Comparison of ENCODE assay signal across 8 mouse cellular contexts in the genomic region with DNA sequence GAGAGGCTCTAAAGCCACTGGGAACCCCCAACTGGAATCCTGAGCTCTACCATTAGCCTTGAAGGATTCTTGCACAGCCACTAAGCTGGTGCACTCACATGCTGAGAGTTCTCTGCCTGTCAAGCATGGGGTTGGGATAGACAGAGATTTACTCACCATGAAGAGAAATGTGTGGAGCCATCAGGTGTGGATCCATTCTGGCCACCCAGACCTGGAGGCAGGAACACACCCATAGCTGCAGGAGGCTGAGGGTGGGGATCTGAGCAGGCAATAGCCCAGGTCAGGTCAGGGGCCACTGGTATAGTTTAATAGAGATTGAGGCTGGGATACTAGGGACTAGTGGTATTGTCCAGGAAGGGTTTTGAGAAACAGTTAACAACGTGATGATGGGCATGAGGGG. TPM values are rescaled to one million over a fixed set of nuclear protein-coding genes. Genes with fewer than 3 reads are reported as not detected.
DNase-seq lines count a peak whose midpoint lies in the region; ATAC-seq and TF ChIP-seq lines count a peak whose summit lies in the region.

No protein-coding gene starts in this region.

- no peak for DNase-seq in testis, postnatal 10 days (ENCODE audit: low spot score)
- DNase-seq in forebrain, embryonic 10.5 days (ENCODE audit: extremely low spot score, low spot score), result no peak
- peak; percentile 28 for DNase-seq in induced T-regulatory cell, adult 2 months (ENCODE audit: low read depth)
- DNase-seq in right cerebral cortex, postnatal 25 days, result no peak
- no peak for DNase-seq in cerebellum, adult 9-10 months
- DNase-seq in left cerebral cortex, postnatal 4 days, result no peak

- 0 out of 2 replicates have a peak, but pooled peaks have one; percentile 1 for ATAC-seq in megakaryocyte-erythroid progenitor cell, adult 5-6 weeks (replicated peaks; ENCODE audit: low FRiP score, low TSS enrichment, poor library complexity, severe bottlenecking)

- intact Hi-C loops in left cerebral cortex, postnatal 4 days (cut with DNase I), result no loop called here

- no peaks in the 10 kb centered on the region for H3K27me3 ChIP-seq in testis, adult 2 months (ENCODE audit: control insufficient read depth, insufficient read depth, low read length)
- H3K27me3 ChIP-seq in forebrain, embryonic 10.5 days (ENCODE audit: poor library complexity, severe bottlenecking), result no peaks in the 10 kb centered on the region

- WGBS in forebrain, embryonic 10.5 days, result 7% methylated on average over 1 of the region's 1 CpGs

- TF ChIP-seq POLR2A in testis, adult 2 months (IDR thresholded peaks at IDR 0.05; ENCODE audit: control insufficient read depth, low read depth, low read length), result no peak

- H3K4me3 ChIP-seq in testis, adult 2 months (ENCODE audit: control insufficient read depth, low read depth, low read length), result peak overlapping the region; percentile 96
- peak overlapping the region; percentile 66 for H3K4me3 ChIP-seq in forebrain, embryonic 10.5 days

- peak overlapping the region; percentile 79 for H3K27ac ChIP-seq in testis, adult 2 months (ENCODE audit: control insufficient read depth, insufficient read depth, low read depth, low read length)
- peak overlapping the region; percentile 97 for H3K27ac ChIP-seq in forebrain, embryonic 10.5 days

- no peak for TF ChIP-seq CTCF in testis, adult 2 months (IDR thresholded peaks at IDR 0.05; ENCODE audit: control insufficient read depth, insufficient read depth, insufficient replicate concordance, low read depth, low read length)

- H3K9me3 ChIP-seq in forebrain, embryonic 10.5 days, result no peaks in the 10 kb centered on the region

- H3K4me1 ChIP-seq in testis, adult 2 months (ENCODE audit: control insufficient read depth, insufficient read depth, low read length), result peaks cover 4% of the 10 kb centered on the region
- peaks cover 36% of the 10 kb centered on the region for H3K4me1 ChIP-seq in forebrain, embryonic 10.5 days

- peaks cover 1% of the 10 kb centered on the region for H3K36me3 ChIP-seq in testis, adult 2 months (ENCODE audit: control insufficient read depth, insufficient read depth, low read length)
- peaks cover 41% of the 10 kb centered on the region for H3K36me3 ChIP-seq in forebrain, embryonic 10.5 days (replicated peaks)

RNA-seq across cellular contexts. Expression of a gene that starts 0.8 kb away (rescaled TPM):
- 34.8 and 40.5 TPM in 2 replicates for polyA plus RNA-seq in testis, adult 2 months (2012; rRNA removed)
- 257 and 290 TPM in 2 replicates for polyA plus RNA-seq in forebrain, embryonic 10.5 days (2016; fragmentation: Nextera tagmentation; extraction: Ambion mirVana)
- 148 and 275 TPM in 2 replicates for total RNA-seq in megakaryocyte-erythroid progenitor cell, adult 5-6 weeks (2014; fragmentation: Nextera tagmentation)
- 249 and 303 TPM in 2 replicates for total RNA-seq in megakaryocyte-erythroid progenitor cell, adult 5-6 weeks (2017)
- 100 to 1,000 TPM; 191 to 205 TPM for total RNA-seq in left cerebral cortex, postnatal 4 days (2021)

RNA-seq across cellular contexts. Expression of a gene that starts 0.8 kb away (rescaled TPM):
- polyA plus RNA-seq in testis, adult 2 months (2012; rRNA removed), result 40.4 and 42.0 TPM in 2 replicates
- 13.4 and 13.8 TPM in 2 replicates for polyA plus RNA-seq in forebrain, embryonic 10.5 days (2016; fragmentation: Nextera tagmentation; extraction: Ambion mirVana)
- total RNA-seq in megakaryocyte-erythroid progenitor cell, adult 5-6 weeks (2014; fragmentation: Nextera tagmentation), result 2.8 and 8.2 TPM in 2 replicates
- total RNA-seq in megakaryocyte-erythroid progenitor cell, adult 5-6 weeks (2017), result 1.4 and 4.3 TPM in 2 replicates
- 10 to 100 TPM; 30.0 to 35.6 TPM for total RNA-seq in left cerebral cortex, postnatal 4 days (2021)

RNA-seq across cellular contexts. Expression of a gene that starts 8.5 kb away (rescaled TPM):
- polyA plus RNA-seq in testis, adult 2 months (2012; rRNA removed), result 4.3 and 7.9 TPM in 2 replicates
- 34.8 and 40.0 TPM in 2 replicates for polyA plus RNA-seq in forebrain, embryonic 10.5 days (2016; fragmentation: Nextera tagmentation; extraction: Ambion mirVana)
- total RNA-seq in megakaryocyte-erythroid progenitor cell, adult 5-6 weeks (2014; fragmentation: Nextera tagmentation), result 0.28 TPM in 1 of 2 replicates, not detected in the other
- total RNA-seq in megakaryocyte-erythroid progenitor cell, adult 5-6 weeks (2017), result 0.23 TPM in 1 of 2 replicates, not detected in the other
- total RNA-seq in left cerebral cortex, postnatal 4 days (2021), result 10 to 100 TPM; 25.0 to 26.7 TPM

RNA-seq across cellular contexts. Expression of a gene that starts 14.9 kb away (rescaled TPM):
- 23.1 and 24.8 TPM in 2 replicates for polyA plus RNA-seq in testis, adult 2 months (2012; rRNA removed)
- 31.6 and 34.3 TPM in 2 replicates for polyA plus RNA-seq in forebrain, embryonic 10.5 days (2016; fragmentation: Nextera tagmentation; extraction: Ambion mirVana)
- total RNA-seq in megakaryocyte-erythroid progenitor cell, adult 5-6 weeks (2014; fragmentation: Nextera tagmentation), result 3.1 and 5.0 TPM in 2 replicates
- 1.4 TPM in 1 of 2 replicates, not detected in the other for total RNA-seq in megakaryocyte-erythroid progenitor cell, adult 5-6 weeks (2017)
- 100 to 1,000 TPM; 101 to 118 TPM for total RNA-seq in left cerebral cortex, postnatal 4 days (2021)

RNA-seq across cellular contexts. Expression of a gene that starts 33.5 kb away (rescaled TPM):
- polyA plus RNA-seq in testis, adult 2 months (2012; rRNA removed), result 64.0 and 88.9 TPM in 2 replicates
- 806 and 868 TPM in 2 replicates for polyA plus RNA-seq in forebrain, embryonic 10.5 days (2016; fragmentation: Nextera tagmentation; extraction: Ambion mirVana)
- 1,807 and 1,840 TPM in 2 replicates for total RNA-seq in megakaryocyte-erythroid progenitor cell, adult 5-6 weeks (2014; fragmentation: Nextera tagmentation)
- total RNA-seq in megakaryocyte-erythroid progenitor cell, adult 5-6 weeks (2017), result 887 and 925 TPM in 2 replicates
- 100 to 1,000 TPM; 113 to 116 TPM for total RNA-seq in left cerebral cortex, postnatal 4 days (2021)

Comparison
In these comparisons a context has a peak if more than half of its experiments do, and no peak if none do; other contexts are left out.
1. RNA of a gene that starts 8.5 kb away (total RNA-seq): 25.0 to 26.7 TPM in left cerebral cortex, postnatal 4 days; 0.23 to 0.28 TPM in megakaryocyte-erythroid progenitor cell, adult 5-6 weeks; every median in the first group is over 10 times any median in the second.